Mouse (Mus musculus) neural tube, embryonic 11.5 days (tissue): Measurements from ENCODE around the gene Shisal1. TPM values are rescaled to one million over a fixed set of nuclear protein-coding genes. Genes with fewer than 3 reads are reported as not detected.

Experiments
- ATAC-seq: fragments of 200-750 bp; cut with Nextera tagmentation; 2 replicates; pipeline ENCODE4 v1.8.0; 2017; ENCODE audit warnings: moderate number of reproducible peaks, mild to moderate bottlenecking, moderate TSS enrichment, moderate library complexity; ENCODE audit not compliant: insufficient read depth, low FRiP score, low TSS enrichment
- DNase-seq: peaks from one replicate; pipeline ENCODE4 v3.0.0-alpha.2; 2015; ENCODE audit warnings: low spot score
- H3K27ac ChIP-seq: fragments of 300-500 bp; sonication (generic); 2 replicates; pipeline ENCODE4 v1.5.1; 2014; ENCODE audit warnings: low read depth, mild to moderate bottlenecking, low read length
- H3K27me3 ChIP-seq: fragments of 300-500 bp; sonication (generic); 2 replicates; pipeline ENCODE4 v1.6.1; 2014; ENCODE audit warnings: mild to moderate bottlenecking, low read length, mixed read lengths; ENCODE audit not compliant: control insufficient read depth, insufficient read depth
- H3K36me3 ChIP-seq: fragments of 300-500 bp; sonication (generic); 2 replicates; pipeline ENCODE4 v1.6.1; 2014; ENCODE audit warnings: mild to moderate bottlenecking, low read length, moderate library complexity, mixed read lengths; ENCODE audit not compliant: control insufficient read depth, insufficient read depth
- H3K4me1 ChIP-seq: fragments of 300-500 bp; sonication (generic); 2 replicates; pipeline ENCODE4 v1.6.1; 2014; ENCODE audit warnings: low read length, mixed read lengths; ENCODE audit not compliant: control insufficient read depth, insufficient read depth
- H3K4me2 ChIP-seq: fragments of 300-500 bp; sonication (generic); 2 replicates; pipeline ENCODE4 v1.6.1; 2014; ENCODE audit warnings: low read depth, mild to moderate bottlenecking, moderate library complexity
- H3K4me3 ChIP-seq: fragments of 300-500 bp; sonication (generic); 2 replicates; pipeline ENCODE4 v1.5.1; 2014; ENCODE audit warnings: low read depth, low read length
- H3K9ac ChIP-seq: fragments of 300-500 bp; sonication (generic); 2 replicates; pipeline ENCODE4 v1.6.1; 2014; ENCODE audit warnings: mild to moderate bottlenecking, low read length
- H3K9me3 ChIP-seq: fragments of 300-500 bp; sonication (generic); 2 replicates; pipeline ENCODE4 v1.6.1; 2016; ENCODE audit warnings: low read length; ENCODE audit not compliant: control insufficient read depth
- WGBS: fragments of 180-500 bp; shearing (Covaris S2); extraction: QIAGEN DNeasy Blood & Tissue Kit; methylation state at CpG from one replicate; pipeline ENCODE4 v1.1.7; 2014; 5-methylcytosine and 5-hydroxymethylcytosine counted together
- polyA plus RNA-seq: library from polyadenylated mRNA; unstranded; fragments of >200 nt; fragmentation: Nextera tagmentation; extraction: Ambion mirVana; gene quantifications from 2 replicates; pipeline ENCODE4 v1.2.1, GENCODE M21; 2014

Shisal1 gene
- polyA plus RNA-seq, result 5.3 and 7.3 TPM in 2 replicates

GRCm38 (mm10) chr15:84446997-84447396 is at the start of gene Shisal1:
Gene Shisal1 (minus strand): TSS chr15:84447097.
- Histone ChIP-seq H3K4me1 (peaks cover 13% of the 10 kb centered on the region), H3K9me3 (no peaks in the 10 kb centered on the region), H3K4me2 (peak within 1 kb of the TSS; percentile 60), H3K4me3 (peak within 1 kb of the TSS; percentile 43), H3K36me3 (no peaks in the 10 kb centered on the region), H3K9ac (peak within 1 kb of the TSS; percentile 53), H3K27me3 (peaks cover 33% of the 10 kb centered on the region), H3K27ac (no peak within 1 kb of the TSS)
- 15% methylated on average over 9 of the region's 9 CpGs for WGBS
- DNase-seq (no peak), ATAC-seq (no peak)

- no peak overlapping the region for H3K4me2 ChIP-seq
- H3K27me3 ChIP-seq, result no peaks in the 10 kb centered on the region
- no peak overlapping the region for H3K27ac ChIP-seq
- WGBS, result 51% methylated on average over 7 of the region's 7 CpGs
- DNase-seq (no peak), ATAC-seq (no peak)
- H3K4me3 ChIP-seq, result no peak overlapping the region
- no peaks in the 10 kb centered on the region for H3K36me3 ChIP-seq
- H3K4me1 ChIP-seq, result no peaks in the 10 kb centered on the region
- peaks cover 3% of the 10 kb centered on the region; the same call in 1 of the 2 replicates for H3K9me3 ChIP-seq
- H3K9ac ChIP-seq, result no peak overlapping the region
Measured at GRCm38 (mm10) chr15:84490486-84490885, 43.6 kb upstream of the Shisal1 start.

- peaks cover 3% of the 10 kb centered on the region; the same call in 1 of the 2 replicates for H3K4me1 ChIP-seq
- no peak overlapping the region for H3K4me3 ChIP-seq
- H3K9ac ChIP-seq, result no peak overlapping the region
- ATAC-seq, result no peak
- peaks cover 3% of the 10 kb centered on the region; the same call in 1 of the 2 replicates for H3K9me3 ChIP-seq
- H3K27ac ChIP-seq, result no peak overlapping the region
- no peak overlapping the region for H3K4me2 ChIP-seq
- DNase-seq, result no peak
- WGBS, result 74% methylated on average over 4 of the region's 4 CpGs
- H3K27me3 ChIP-seq, result no peaks in the 10 kb centered on the region
- H3K36me3 ChIP-seq, result no peaks in the 10 kb centered on the region
Measured at GRCm38 (mm10) chr15:84484255-84484654, 37.4 kb upstream of the Shisal1 start.

- peaks cover 3% of the 10 kb centered on the region; the same call in 1 of the 2 replicates for H3K4me1 ChIP-seq
- no peak overlapping the region for H3K4me3 ChIP-seq
- ATAC-seq, result no peak
- 67% methylated on average over 5 of the region's 5 CpGs for WGBS
- H3K27ac ChIP-seq, result no peak overlapping the region
- no peaks in the 10 kb centered on the region for H3K36me3 ChIP-seq
- H3K9me3 ChIP-seq, result no peaks in the 10 kb centered on the region
- H3K27me3 ChIP-seq, result no peaks in the 10 kb centered on the region
- DNase-seq, result no peak
- no peak overlapping the region for H3K4me2 ChIP-seq
- H3K9ac ChIP-seq, result no peak overlapping the region
Measured at GRCm38 (mm10) chr15:84483622-84484021, 36.7 kb upstream of the Shisal1 start.

DNA sequence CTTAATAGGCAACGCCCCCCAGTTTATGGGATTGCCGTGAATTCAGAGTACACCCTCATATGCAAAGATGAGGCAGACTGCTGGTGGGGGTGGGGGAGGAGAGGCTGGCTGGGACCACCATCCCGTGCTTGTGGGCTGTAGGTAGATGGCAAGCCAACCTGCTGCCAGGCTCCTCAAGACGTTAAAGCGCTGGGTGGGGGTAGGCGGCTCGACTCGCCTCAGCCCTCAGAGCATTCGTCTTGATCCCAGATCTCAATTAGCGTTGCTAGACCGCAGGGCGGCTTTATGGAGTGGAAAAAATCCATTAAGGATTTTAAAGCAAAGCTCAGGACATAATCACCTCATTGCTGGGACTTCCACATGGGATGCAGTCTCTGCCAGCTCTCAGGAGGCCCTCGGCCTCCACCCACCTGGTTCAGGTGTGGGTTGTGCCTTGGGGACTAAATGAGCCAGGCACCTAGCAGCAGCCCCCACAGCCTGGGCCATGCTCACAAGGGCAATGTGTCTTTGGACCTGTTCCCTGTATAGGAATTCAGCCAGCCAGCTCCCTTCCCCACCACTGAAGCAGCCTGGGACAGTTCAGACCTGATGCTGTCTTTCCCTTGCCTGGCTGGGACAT is 34.5 kb upstream of the Shisal1 start:
- DNase-seq (no peak), ATAC-seq (no peak)
- Histone ChIP-seq H3K27me3 (no peaks in the 10 kb centered on the region), H3K9ac (no peak overlapping the region; the same call in 1 of the 2 replicates), H3K4me3 (no peak overlapping the region), H3K9me3 (no peaks in the 10 kb centered on the region), H3K27ac (no peak overlapping the region), H3K4me2 (no peak overlapping the region), H3K4me1 (peaks cover 3% of the 10 kb centered on the region; the same call in 1 of the 2 replicates), H3K36me3 (no peaks in the 10 kb centered on the region)
- WGBS, result 46% methylated on average over 13 of the region's 13 CpGs

DNA sequence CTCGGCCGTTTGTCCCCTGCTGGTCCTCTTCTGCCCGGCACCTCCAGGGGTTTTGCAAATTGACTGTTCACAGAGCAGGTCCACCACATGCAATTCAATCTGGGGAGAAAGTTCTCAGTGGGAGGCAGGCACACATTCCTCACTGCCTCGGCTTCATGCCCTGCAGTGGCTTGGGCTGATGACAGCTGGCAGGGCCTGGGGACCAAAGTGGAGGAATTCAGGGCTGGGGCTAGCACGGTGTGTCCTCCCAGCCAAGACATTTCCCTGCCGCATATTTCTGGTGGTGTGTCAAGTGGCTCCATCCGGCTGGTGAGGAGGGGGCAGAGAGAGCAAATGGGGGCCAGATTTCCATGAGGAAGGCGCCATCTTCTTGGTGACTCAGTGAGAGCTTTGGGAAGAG is 22.5 kb upstream of the Shisal1 start:
- no peak for ATAC-seq
- H3K4me3 ChIP-seq, result no peak overlapping the region
- DNase-seq, result no peak
- H3K4me2 ChIP-seq, result no peak overlapping the region
- no peak overlapping the region for H3K9ac ChIP-seq
- H3K36me3 ChIP-seq, result no peaks in the 10 kb centered on the region
- 34% methylated on average over 8 of the region's 8 CpGs for WGBS
- no peak overlapping the region for H3K27ac ChIP-seq
- H3K27me3 ChIP-seq, result no peaks in the 10 kb centered on the region
- H3K9me3 ChIP-seq, result no peaks in the 10 kb centered on the region
- H3K4me1 ChIP-seq, result no peaks in the 10 kb centered on the region

- Histone ChIP-seq H3K27ac (no peak overlapping the region), H3K4me2 (no peak overlapping the region), H3K4me1 (no peaks in the 10 kb centered on the region), H3K9ac (no peak overlapping the region), H3K36me3 (no peaks in the 10 kb centered on the region), H3K4me3 (no peak overlapping the region), H3K9me3 (no peaks in the 10 kb centered on the region), H3K27me3 (no peaks in the 10 kb centered on the region)
- DNase-seq (no peak), ATAC-seq (no peak)
- 67% methylated on average over 5 of the region's 5 CpGs for WGBS
Measured at GRCm38 (mm10) chr15:84467761-84468160, 20.9 kb upstream of the Shisal1 start.

- ATAC-seq (no peak), DNase-seq (peak; percentile 42)
- Histone ChIP-seq H3K4me2 (no peak overlapping the region), H3K4me3 (no peak overlapping the region), H3K27ac (no peak overlapping the region), H3K9me3 (no peaks in the 10 kb centered on the region), H3K4me1 (no peaks in the 10 kb centered on the region), H3K36me3 (no peaks in the 10 kb centered on the region), H3K27me3 (no peaks in the 10 kb centered on the region), H3K9ac (peak overlapping the region; percentile 28; the same call in 1 of the 2 replicates)
- 45% methylated on average over 13 of the region's 13 CpGs for WGBS
Measured at GRCm38 (mm10) chr15:84466458-84467267, 19.8 kb upstream of the Shisal1 start.
